Mouse (Mus musculus) embryonic facial prominence, embryonic 11.5 days (tissue): ENCODE measurements around the gene Ralgps1. TPM values are rescaled to one million over a fixed set of nuclear protein-coding genes. Genes with fewer than 3 reads are reported as not detected.

ENCODE experiments used
- ATAC-seq: fragments of 200-750 bp; cut with Nextera tagmentation; replicated peaks from 2 replicates; pipeline ENCODE4 v1.8.0; 2017; ENCODE audit warnings: low read depth; ENCODE audit not compliant: insufficient number of reproducible peaks, low FRiP score, low TSS enrichment
- DNase-seq: peaks from one replicate; pipeline ENCODE4 v3.0.0-alpha.2; 2015; ENCODE audit warnings: low spot score
- H3K27ac ChIP-seq: fragments of 300-500 bp; sonication (generic); replicated peaks from 2 replicates; pipeline ENCODE4 v1.5.1; 2014; ENCODE audit warnings: mild to moderate bottlenecking, low read depth, low read length, control low read depth
- H3K27me3 ChIP-seq: fragments of 300-500 bp; sonication (generic); 2 replicates; pipeline ENCODE4 v1.6.1; 2014; ENCODE audit warnings: mild to moderate bottlenecking, low read length, moderate library complexity, mixed read lengths; ENCODE audit not compliant: control insufficient read depth, insufficient read depth
- H3K36me3 ChIP-seq: fragments of 300-500 bp; sonication (generic); replicated peaks from 2 replicates; pipeline ENCODE4 v1.6.1; 2014; ENCODE audit warnings: low read depth, mild to moderate bottlenecking, low read length, moderate library complexity, mixed read lengths; ENCODE audit not compliant: control insufficient read depth, insufficient read depth
- H3K4me1 ChIP-seq: fragments of 300-500 bp; sonication (generic); 2 replicates; pipeline ENCODE4 v1.6.1; 2014; ENCODE audit warnings: low read length, mixed read lengths; ENCODE audit not compliant: control insufficient read depth, insufficient read depth
- H3K4me2 ChIP-seq: fragments of 300-500 bp; sonication (generic); 2 replicates; pipeline ENCODE4 v1.6.1; 2014; ENCODE audit warnings: low read depth, mild to moderate bottlenecking, control low read depth, low read length, moderate library complexity
- H3K4me3 ChIP-seq: fragments of 300-500 bp; sonication (generic); 2 replicates; pipeline ENCODE4 v1.5.1; 2014; ENCODE audit warnings: low read depth, low read length, control low read depth
- H3K9ac ChIP-seq: fragments of 300-500 bp; sonication (generic); replicated peaks from 2 replicates; pipeline ENCODE4 v1.6.1; 2014; ENCODE audit warnings: mild to moderate bottlenecking, control low read depth, low read length
- H3K9me3 ChIP-seq: fragments of 300-500 bp; sonication (generic); replicated peaks from 2 replicates; pipeline ENCODE4 v1.6.1; 2016; ENCODE audit warnings: mild to moderate bottlenecking, low read length, inconsistent platforms, mixed read lengths; ENCODE audit not compliant: control insufficient read depth
- WGBS: fragments of 180-500 bp; shearing (Covaris S2); extraction: QIAGEN DNeasy Blood & Tissue Kit; methylation state at CpG from one replicate; pipeline ENCODE4 v1.1.7; 2014; 5-methylcytosine and 5-hydroxymethylcytosine counted together
- polyA plus RNA-seq: library from polyadenylated mRNA; unstranded; fragments of >200 nt; fragmentation: Nextera tagmentation; extraction: Ambion mirVana; gene quantifications from 2 replicates; pipeline ENCODE4 v1.2.1, GENCODE M21; 2014

Gene Ralgps1
- polyA plus RNA-seq, 1 experiment from 2014 or later: 3.9 TPM

DNA sequence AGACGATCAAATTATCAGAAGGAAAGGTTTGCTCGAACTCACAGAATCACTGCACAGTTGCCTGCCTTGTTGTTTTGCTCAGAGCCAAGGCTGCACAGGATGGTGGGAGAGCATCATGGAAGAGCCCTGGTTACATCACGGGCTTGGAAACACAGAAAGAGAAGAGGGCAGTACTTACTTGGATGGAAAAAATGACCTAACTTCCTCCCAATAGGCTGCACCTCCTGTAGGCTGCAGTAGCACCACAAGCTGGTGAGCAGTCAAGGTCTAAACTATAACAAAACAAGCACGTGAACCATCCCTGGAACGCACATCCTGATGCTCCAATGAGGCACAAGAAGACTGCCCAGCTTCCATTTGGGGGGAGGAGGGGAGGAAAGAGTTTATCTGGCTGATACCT is 163.2 kb downstream of the Ralgps1 start:
- no peak overlapping the region for H3K4me3 ChIP-seq
- no peak overlapping the region for H3K27ac ChIP-seq
- no peaks in the 10 kb centered on the region for H3K36me3 ChIP-seq
- WGBS: 86% methylated on average over 5 of the region's 5 CpGs
- DNase-seq (no peak), ATAC-seq (no peak)
- H3K4me2 ChIP-seq: no peak overlapping the region
- no peak overlapping the region for H3K9ac ChIP-seq
- H3K4me1 ChIP-seq: no peaks in the 10 kb centered on the region
- H3K27me3 ChIP-seq: no peaks in the 10 kb centered on the region; the same call in 1 of the 2 replicates
- H3K9me3 ChIP-seq: no peaks in the 10 kb centered on the region

GRCm38 (mm10) chr2:33207069-33207468 is 164.2 kb downstream of the Ralgps1 start:
- Histone ChIP-seq H3K36me3 (no peaks in the 10 kb centered on the region), H3K9ac (no peak overlapping the region), H3K9me3 (no peaks in the 10 kb centered on the region), H3K4me1 (no peaks in the 10 kb centered on the region), H3K27me3 (no peaks in the 10 kb centered on the region; the same call in 1 of the 2 replicates), H3K4me3 (no peak overlapping the region), H3K4me2 (no peak overlapping the region), H3K27ac (no peak overlapping the region)
- no peak for DNase-seq
- no peak for ATAC-seq
- WGBS: 43% methylated on average over 4 of the region's 4 CpGs

GRCm38 (mm10) chr2:33205939-33206525 is 165.3 kb downstream of the Ralgps1 start:
- WGBS: 55% methylated on average over 14 of the region's 14 CpGs
- no peaks in the 10 kb centered on the region for H3K9me3 ChIP-seq
- no peak overlapping the region for H3K4me3 ChIP-seq
- H3K27me3 ChIP-seq: no peaks in the 10 kb centered on the region; the same call in 1 of the 2 replicates
- no peaks in the 10 kb centered on the region for H3K36me3 ChIP-seq
- no peak overlapping the region for H3K27ac ChIP-seq
- ATAC-seq (no peak), DNase-seq (peak; percentile 10)
- H3K4me1 ChIP-seq: no peaks in the 10 kb centered on the region
- no peak overlapping the region for H3K9ac ChIP-seq
- H3K4me2 ChIP-seq: no peak overlapping the region

DNA sequence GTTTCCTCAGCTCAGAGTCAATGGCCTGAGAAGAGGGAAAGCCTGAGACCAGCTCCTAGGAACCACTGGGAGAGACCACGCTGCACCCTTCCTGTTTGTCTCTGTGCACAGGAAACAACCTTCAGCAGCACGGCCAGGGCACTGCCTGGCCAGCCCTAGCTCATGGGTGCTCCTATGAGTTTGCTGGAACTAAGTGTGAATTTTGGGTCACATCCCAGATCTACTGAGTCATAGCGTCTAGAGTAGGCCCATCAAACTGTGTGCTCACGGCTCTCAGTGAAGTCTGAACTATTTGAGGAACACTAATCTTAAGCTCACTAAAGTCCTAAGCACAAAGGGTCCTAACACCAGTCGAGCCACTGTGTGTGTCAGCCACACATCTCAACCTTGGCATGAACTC is 166.3 kb downstream of the Ralgps1 start:
- no peak for DNase-seq
- Histone ChIP-seq H3K36me3 (no peaks in the 10 kb centered on the region), H3K9me3 (no peaks in the 10 kb centered on the region), H3K27ac (no peak overlapping the region), H3K4me2 (no peak overlapping the region), H3K4me3 (no peak overlapping the region), H3K27me3 (no peaks in the 10 kb centered on the region; the same call in 1 of the 2 replicates), H3K4me1 (no peaks in the 10 kb centered on the region), H3K9ac (no peak overlapping the region)
- WGBS: 84% methylated on average over 5 of the region's 5 CpGs
- no peak for ATAC-seq

DNA sequence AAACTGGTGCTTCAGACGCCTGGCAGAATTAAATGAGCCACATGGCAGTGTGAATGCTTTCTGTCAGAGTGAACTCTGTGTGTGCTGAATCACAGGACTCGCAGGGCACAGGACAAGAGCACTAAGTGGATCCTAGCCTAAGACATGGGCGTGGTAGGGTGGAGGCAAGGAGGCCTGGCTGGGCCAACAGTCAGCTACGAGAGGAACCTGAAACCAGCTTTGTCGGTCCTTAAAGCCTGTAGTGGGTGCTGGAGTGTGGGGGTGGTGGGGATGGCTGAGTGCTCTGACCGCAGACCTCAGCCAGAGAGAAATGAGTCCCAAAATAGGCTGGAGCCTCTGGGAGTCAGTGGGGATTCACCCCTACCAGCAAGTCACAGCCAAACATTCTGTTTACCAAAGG is 168.0 kb downstream of the Ralgps1 start:
- no peak overlapping the region for H3K27ac ChIP-seq

DNA sequence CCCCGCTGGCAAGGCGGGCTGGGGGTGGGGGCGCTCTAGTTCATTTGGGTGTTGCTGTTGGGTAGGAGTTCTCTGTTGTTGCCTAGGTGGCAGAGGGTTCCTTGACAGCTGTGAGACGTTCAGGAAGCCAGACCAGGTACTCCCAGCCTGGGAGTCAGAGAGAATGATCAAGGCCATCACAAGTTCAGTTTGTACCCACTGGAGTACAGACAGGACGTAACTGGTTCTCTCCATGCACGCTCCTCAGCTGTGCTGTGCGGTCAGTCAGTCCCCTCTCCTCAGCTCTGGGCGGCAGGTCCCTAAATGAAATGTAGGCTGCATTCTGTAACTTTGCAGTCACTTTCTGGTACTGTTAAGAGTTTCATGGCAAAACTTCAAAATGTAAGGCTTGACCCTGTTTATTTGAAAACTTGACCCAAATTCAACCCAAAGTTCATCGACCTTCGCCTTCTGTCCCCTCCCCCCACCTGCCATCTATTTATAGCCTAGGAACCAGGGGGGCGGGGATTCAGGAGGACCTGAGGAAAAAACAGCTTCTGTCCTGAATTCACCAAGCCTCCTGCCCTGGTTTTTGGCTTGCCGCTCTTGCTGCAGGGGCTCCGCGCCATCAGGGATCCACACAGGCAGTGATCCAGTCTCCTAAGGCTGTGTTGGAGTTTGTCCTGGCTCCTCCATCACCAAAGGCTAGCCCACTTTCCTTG is 170.8 kb downstream of the Ralgps1 start:
- 65% methylated on average over 14 of the region's 14 CpGs for WGBS
- Histone ChIP-seq H3K9ac (no peak overlapping the region), H3K9me3 (no peaks in the 10 kb centered on the region), H3K36me3 (no peaks in the 10 kb centered on the region), H3K27me3 (no peaks in the 10 kb centered on the region), H3K4me1 (no peaks in the 10 kb centered on the region), H3K4me3 (no peak overlapping the region), H3K27ac (no peak overlapping the region), H3K4me2 (no peak overlapping the region)
- no peak for ATAC-seq
- DNase-seq: no peak

More for the DNA sequence above, 168.0 kb downstream of the Ralgps1 start:
- Histone ChIP-seq H3K4me3 (no peak overlapping the region), H3K9me3 (no peaks in the 10 kb centered on the region), H3K9ac (no peak overlapping the region), H3K36me3 (no peaks in the 10 kb centered on the region), H3K4me2 (no peak overlapping the region), H3K4me1 (no peaks in the 10 kb centered on the region), H3K27me3 (no peaks in the 10 kb centered on the region; the same call in 1 of the 2 replicates)
- no peak for ATAC-seq
- WGBS: 48% methylated on average over 6 of the region's 6 CpGs
- no peak for DNase-seq

DNA sequence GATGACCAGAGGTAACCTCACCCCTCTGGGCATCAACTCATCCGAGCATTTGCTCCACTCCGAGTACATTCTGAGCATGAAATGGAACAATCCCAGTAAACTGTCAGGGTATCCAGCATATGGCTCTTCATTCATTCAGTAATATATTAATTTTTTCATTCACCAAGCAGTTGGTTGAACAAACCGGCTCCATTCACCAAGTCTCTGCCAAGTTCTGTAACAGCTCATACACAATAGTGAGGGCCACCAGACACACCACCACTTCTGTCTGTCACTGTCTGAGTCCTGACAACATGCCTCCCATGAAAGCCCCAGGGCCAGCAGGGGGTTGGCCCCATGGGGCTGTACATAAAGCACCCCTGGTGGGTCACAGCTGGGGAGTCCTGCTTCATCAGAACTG is 181.3 kb downstream of the Ralgps1 start:
- no peak overlapping the region for H3K9ac ChIP-seq
- WGBS: 81% methylated on average over 3 of the region's 3 CpGs
- no peak for DNase-seq

DNA sequence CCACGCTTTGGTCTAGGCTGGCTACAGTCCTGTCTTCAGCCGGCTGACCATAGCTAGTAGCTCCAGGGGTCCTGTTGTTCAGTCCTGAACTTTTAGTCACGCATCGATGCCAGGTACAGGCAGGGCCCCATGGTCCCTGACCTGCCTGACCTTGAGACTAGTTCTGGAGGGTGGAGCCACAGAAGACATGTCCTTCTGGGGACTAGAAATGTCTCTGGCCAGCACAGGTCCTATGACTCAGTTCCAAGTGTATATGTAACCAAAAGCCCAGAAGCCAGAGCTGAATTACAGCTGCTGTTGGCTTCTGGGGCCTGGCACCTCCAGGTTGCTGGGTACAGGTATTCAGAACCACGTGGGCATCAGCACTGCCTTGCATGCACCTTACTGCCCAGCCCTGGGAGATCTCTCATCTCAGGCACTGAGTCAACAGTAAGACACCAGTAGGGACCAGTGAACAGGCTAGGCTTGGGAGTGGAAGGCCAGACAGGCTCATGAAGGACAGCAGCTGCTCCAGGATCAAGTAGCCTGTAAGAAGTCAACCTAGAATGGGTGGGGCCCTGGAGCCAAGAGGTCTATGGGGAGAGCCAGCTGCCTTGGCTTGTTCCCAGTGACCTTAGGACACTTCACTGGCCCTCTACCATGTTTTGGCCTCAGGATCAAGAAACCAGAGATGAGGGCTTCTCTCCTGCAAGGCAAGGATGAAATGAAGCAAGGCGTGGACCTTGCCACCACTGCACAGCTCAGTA is 182.2 kb downstream of the Ralgps1 start:
- Histone ChIP-seq H3K27me3 (no peaks in the 10 kb centered on the region), H3K4me3 (no peak overlapping the region), H3K9me3 (no peaks in the 10 kb centered on the region), H3K4me1 (no peaks in the 10 kb centered on the region), H3K36me3 (no peaks in the 10 kb centered on the region), H3K4me2 (no peak overlapping the region), H3K27ac (no peak overlapping the region), H3K9ac (no peak overlapping the region)
- 86% methylated on average over 6 of the region's 6 CpGs for WGBS
- DNase-seq (no peak), ATAC-seq (no peak)

More for the DNA sequence above, 181.3 kb downstream of the Ralgps1 start:
- Histone ChIP-seq H3K4me1 (no peaks in the 10 kb centered on the region), H3K27ac (no peak overlapping the region), H3K4me2 (no peak overlapping the region), H3K27me3 (no peaks in the 10 kb centered on the region), H3K4me3 (no peak overlapping the region), H3K36me3 (no peaks in the 10 kb centered on the region), H3K9me3 (no peaks in the 10 kb centered on the region)
- no peak for ATAC-seq
